Mouse (Mus musculus) induced T-regulatory cell, adult 2 months (primary cell): ENCODE measurements around the gene Pomc.

Experiments used
- DNase-seq: peaks from one replicate; pipeline ENCODE4 v3.0.0-alpha.2; 2012; ENCODE audit warnings: low read depth

Pomc gene

GRCm38 (mm10) chr12:3968380-3968779 is 13.6 kb downstream of the Pomc start:
- peak; percentile 23 for DNase-seq

- DNase-seq, result peak; percentile 28
Observed at GRCm38 (mm10) chr12:3973169-3973568, 18.4 kb downstream of the Pomc start.

GRCm38 (mm10) chr12:3980991-3981349 is 26.2 kb downstream of the Pomc start:
- DNase-seq, result no peak

- DNase-seq, result peak; percentile 93
Observed at GRCm38 (mm10) chr12:3981350-3982131, 26.8 kb downstream of the Pomc start.

GRCm38 (mm10) chr12:3982257-3982656 is 27.5 kb downstream of the Pomc start:
- DNase-seq, result peak; percentile 41

GRCm38 (mm10) chr12:3983736-3984135 is 29.0 kb downstream of the Pomc start:
- DNase-seq, result peak; percentile 90

- DNase-seq, result no peak
Observed at GRCm38 (mm10) chr12:3984446-3984845, 29.7 kb downstream of the Pomc start.

GRCm38 (mm10) chr12:3989943-3990342 is 35.2 kb downstream of the Pomc start:
- no peak for DNase-seq

GRCm38 (mm10) chr12:3991047-3991446 is 36.3 kb downstream of the Pomc start:
- no peak for DNase-seq

GRCm38 (mm10) chr12:3996749-3997148 is 42.0 kb downstream of the Pomc start:
- no peak for DNase-seq

GRCm38 (mm10) chr12:4000406-4000805 is 45.7 kb downstream of the Pomc start:
- no peak for DNase-seq

GRCm38 (mm10) chr12:4004648-4005047 is 49.9 kb downstream of the Pomc start:
- DNase-seq, result no peak

GRCm38 (mm10) chr12:4006079-4006478 is 51.3 kb downstream of the Pomc start:
- no peak for DNase-seq

GRCm38 (mm10) chr12:4007181-4007580 is 52.4 kb downstream of the Pomc start:
- DNase-seq, result no peak

GRCm38 (mm10) chr12:4007766-4008165 is 53.0 kb downstream of the Pomc start:
- DNase-seq, result no peak

- DNase-seq, result no peak
Observed at GRCm38 (mm10) chr12:4008731-4009130, 54.0 kb downstream of the Pomc start.
